Mouse (Mus musculus) MEL-GATA-1-ER (cell line): ENCODE results near the gene Cyb561d2.
"Not testable (repeated sequence)": the region's sequence is repeated elsewhere in the genome, so short reads cannot be mapped to it uniquely, and the experiment has no call there.

Experiments used
- DNase-seq: peaks from one replicate; pipeline ENCODE4 v3.0.0-alpha.2; 2012; ENCODE audit warnings: low read depth; ENCODE audit errors: extremely low read depth

Cyb561d2 gene

DNA sequence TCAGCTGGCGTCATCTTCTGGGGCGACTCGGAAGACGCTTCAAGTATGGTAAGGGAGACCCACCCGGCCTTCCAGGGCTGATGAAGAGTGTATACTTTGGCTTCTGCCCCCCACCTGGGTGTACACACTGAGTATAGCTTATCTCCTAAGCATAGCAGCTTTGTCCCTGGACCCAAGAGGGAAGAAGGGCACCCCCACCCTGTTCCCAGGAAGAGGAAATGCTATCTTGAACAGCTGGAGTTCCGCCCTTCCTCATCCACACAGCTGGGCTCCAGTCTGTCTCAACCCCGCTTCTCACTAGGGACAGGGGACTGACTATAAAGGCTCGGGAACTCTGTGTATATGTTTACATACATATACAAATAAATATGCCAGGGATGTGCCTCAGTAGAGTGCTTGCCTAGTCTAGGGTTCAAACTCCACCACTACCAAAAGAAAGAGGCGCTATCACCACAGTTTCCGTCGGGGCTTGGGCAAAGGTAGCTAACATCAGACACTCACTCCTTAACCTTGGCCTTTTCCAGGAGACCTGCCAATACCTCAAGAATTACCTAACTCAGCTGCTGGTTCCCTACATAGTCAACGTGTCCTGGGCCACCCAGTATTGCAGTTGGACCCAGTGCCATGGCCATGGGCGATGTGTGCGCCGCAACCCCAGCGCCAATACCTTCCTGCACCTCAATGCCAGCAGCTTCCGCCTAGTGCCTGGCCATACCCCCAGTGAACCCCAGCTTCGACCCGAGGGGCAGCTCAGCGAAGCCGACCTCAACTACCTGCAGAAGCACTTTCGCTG, 29.7 kb upstream of the Cyb561d2 start:
- no peak for DNase-seq

DNA sequence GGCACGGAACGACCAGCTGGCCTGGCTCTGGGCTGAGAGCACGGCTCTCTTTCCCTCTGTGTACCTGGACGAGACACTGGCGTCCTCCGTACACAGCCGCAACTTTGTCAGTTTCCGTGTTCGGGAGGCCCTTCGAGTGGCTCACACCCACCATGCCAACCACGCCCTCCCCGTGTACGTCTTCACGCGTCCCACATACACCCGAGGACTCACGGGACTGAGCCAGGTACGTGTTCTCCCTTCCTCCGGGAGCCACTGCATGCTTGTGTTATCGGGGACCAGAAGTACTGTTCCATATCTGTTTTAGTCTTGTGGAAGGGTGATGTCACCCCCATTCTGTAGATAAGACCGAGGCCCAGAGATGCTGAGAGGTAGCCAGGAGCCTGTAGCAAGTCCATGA, 28.9 kb upstream of the Cyb561d2 start:
- DNase-seq: no peak

DNA sequence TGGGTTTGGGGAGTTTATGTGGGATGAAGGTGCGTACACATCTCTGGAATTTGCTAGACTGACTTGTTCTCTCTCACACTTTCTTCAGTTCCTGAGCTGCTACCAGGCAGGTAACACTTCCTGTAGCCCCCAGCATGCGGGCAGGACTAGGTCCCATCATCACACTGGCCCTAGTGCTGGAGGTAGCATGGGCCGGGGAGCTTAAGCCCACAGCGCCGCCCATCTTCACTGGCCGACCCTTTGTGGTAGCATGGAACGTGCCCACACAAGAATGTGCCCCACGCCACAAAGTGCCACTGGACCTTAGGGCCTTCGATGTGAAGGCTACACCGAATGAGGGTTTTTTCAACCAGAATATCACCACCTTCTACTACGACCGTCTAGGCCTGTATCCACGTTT, 28.0 kb upstream of the Cyb561d2 start:
- DNase-seq: no peak

DNA sequence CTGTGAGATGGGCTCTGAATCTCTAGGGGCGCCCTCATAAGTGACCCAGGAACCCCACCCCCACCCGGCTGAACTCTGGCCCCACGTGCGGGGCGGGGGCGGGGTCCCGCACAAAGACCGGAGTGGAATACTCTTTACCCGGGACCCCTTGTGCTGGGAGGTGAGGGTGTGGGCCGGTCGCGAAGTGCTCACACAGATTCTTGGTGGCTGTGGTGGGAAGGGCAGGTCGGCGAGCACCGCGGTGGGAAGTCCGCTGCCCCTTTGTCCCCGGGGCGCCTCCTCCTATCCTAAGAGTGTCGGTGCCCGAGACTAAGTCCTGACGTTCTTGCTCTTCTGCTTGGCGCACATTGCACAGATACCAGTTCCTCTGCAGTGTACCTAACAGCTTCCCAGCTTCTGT, 27.3 kb upstream of the Cyb561d2 start:
- DNase-seq: no peak

DNA sequence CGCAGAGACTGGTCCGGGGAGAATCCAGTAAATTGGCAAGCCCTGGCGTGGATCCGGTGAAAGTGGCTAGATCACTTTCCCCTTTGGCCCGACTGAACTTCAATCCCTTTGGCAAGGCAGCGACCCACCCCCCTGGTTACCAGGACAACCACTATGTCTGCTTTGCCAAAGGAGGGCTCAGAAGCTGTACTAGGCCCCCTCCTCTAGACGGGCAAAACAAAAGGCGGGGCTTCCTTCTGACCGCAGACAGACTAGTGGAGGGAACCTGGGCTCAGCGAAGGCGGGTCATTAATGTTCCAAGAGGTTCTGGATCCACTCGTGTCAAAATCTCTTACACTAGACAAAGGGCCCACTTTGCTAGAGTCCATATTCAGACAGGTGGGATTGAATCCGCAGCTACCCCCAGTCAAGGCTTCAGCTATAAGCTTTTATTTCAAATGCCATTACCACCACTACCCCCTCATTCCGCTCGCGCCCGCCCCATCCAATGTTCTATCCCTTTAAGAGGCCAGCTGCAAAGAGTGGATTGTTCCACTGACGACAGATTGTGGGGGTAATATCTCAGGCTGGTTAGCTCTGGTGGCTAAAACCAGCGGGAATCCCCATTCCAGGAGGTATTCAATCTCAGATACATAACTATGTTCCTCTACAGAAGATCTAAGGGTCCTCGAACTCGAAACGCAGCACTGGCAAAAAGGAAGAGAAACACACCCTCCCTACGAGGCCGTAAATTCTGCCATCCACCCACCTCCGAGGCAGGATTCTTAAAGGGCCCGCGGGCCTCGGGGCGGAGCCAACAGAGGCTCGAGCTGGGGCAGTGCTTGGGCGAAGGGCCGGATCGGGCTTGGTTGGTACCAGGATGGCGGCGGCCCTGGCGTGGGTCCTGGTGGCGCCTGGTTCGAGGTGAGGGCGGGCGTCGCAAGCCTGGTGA, 26.6 kb upstream of the Cyb561d2 start:
- DNase-seq: no peak

DNA sequence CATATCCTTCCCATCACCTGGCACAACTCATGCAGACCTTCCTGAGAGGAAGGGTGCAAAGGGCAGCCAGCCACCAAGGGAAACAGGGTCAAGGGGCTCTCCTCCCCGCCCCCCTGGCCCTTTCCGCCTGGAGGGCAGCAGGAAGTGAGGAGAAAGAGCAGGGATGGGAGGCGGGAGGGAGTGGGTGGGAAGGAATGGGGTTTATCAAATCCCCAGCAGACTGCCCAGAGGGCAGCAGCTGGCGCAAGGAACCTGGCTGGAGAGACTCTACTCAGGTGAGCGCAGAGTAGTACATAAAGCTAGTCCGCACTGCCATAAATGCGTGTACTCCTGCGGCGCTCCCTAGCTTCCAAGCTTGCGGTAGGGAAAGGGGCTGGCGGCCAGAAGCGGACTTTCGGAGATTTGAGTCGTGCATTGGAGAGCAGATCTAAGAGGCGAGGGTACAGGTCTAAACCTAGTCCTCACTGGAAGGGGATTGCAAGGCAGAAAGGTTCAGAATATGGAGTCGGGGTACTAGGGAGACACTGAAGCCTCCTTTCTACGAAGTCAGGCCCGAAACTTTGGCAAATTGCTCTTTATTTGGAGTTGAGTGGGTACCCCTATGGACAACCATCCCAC, 25.8 kb upstream of the Cyb561d2 start, which contains the start of gene Hyal2:
Gene Hyal2 (plus strand): TSS at position 244 of the 618 bp plus-strand sequence.
- DNase-seq: no peak

DNA sequence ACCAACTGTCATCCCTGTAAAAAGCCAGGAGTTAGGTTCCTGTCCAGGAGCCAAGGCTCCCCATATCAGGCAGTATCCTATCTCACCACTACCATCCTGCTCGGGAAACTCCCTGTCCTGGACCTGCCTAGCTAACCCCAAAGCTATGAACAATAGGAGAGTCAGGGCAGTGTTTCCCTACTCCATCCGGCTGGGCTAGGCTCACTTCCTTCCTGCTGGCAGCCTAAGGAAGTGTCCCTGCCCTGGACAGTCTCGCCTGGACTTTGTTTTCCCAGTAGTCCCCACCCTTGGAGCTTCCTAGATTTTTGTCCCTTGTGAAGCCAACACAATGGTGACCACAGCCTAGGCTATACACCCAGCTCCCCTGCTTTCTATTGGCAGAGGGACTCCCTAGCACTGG, 24.9 kb upstream of the Cyb561d2 start:
- no peak for DNase-seq

DNA sequence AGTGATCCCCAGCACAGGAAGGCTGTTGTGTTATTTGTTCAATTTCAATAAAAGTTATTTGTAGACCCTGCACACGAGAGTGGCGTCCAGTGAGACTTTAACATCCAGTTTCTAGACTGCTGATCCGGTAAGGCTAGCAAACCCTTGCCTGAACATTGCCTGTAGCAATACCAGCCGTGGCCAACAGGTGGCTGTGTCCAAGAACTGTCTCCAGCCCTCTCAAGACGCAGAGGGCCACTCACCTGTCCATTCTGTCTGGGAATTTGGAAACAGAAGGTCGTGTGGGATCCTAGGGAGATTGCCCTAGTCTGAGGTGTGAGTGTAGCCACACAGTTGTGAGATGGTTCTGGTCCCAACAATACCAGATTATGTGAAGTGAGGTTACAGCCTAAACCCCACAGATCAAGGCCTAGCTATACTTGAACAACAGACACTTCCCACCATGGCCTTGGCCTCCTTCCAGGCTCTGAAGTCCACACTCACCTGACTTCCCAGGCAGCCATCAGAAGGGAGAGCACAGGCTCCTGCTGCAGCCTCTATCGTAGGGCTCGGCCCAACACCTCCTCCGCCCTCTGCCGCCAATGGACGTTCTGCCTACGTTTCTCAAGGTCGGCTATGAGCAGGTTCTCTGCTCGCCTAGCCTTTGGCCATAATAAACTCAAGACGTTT, 24.2 kb upstream of the Cyb561d2 start:
- DNase-seq: no peak

DNA sequence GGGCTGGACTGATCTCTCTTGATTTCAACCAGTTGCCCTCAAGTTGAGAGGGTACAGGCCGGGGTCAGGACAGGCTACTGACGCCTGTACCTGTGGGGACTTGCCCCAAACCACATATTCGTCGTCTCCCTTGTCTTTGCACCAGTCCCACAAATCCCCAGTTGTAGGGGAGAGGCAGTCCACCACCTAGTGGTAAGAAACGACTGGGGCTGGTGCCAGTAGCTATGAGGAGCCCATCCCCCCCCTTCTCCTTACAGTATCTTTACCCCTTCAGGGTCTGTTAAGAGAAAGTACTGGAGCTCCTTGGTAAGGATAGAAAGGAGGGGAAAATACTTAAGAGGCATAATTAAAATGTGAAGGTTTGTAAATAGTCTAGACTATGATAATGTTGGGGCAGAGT, 23.6 kb upstream of the Cyb561d2 start:
- not testable (repeated sequence) for DNase-seq

DNA sequence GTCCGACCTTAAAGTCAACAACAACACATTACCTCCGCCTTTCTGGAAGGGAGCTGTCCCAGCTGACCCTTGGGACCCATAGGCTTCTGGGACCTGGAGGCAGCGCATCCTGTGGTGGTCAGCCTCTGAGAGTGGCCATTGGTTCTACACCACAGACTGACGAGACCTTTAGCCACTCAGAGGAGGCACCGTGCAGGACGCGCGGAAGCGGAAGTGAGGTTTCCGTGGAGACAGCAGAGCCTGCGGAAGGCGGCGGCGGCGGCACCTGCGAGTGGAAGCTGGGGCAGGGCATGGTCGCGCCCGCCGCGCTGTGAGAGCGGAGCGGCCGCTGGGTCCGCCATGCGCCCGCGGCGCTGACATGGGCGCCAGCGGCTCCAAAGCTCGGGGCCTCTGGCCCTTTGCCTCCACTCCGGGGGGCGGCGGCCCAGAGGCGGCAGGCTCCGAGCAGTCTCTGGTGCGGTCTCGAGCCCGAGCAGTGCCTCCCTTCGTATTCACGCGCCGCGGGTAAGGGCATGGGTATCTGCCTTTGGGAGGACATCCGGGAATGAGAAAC, 21.1 kb upstream of the Cyb561d2 start, which contains the start of gene Tusc2:
Gene Tusc2 (plus strand): TSS at position 227 of the 553 bp plus-strand sequence.
- peak; percentile 91 for DNase-seq

DNA sequence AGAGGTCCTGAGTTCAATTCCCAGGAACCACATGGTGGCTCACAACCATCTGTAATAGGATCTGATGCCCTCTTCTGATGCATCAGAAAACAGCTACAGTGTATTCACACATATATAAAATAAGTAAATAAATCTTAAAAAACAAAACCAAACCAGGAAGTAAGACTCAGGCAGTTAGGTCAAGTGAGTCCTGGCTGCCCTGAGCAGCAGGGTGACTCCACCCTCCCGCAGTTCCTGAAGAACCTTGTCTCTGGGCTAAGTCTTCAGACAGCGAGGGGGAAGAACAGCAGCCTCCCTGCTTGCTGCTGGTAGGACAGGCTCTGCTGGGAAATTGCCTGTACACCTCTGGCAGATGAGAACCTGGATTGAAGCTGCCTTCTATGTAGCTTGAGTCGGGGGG, 14.4 kb upstream of the Cyb561d2 start:
- no peak for DNase-seq

DNA sequence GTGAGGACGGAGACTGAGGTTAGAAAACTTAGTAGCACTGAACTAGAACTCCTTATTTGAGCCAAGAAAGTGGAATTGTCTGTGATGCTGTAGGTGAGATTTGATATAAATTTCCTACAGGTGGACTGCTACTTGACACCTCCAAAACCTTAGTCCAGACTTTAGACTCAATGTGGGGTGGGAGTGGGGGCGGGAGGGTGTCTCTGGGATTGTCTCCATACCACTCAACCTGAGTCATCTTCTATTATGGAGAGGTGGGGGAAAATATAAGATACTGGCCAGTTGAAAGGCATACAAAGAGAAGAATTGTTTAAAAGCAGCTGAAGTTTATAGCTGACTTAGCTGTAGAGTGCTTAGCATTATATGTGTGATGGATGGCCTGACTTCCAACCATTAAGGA, 13.7 kb upstream of the Cyb561d2 start:
- no peak for DNase-seq

DNA sequence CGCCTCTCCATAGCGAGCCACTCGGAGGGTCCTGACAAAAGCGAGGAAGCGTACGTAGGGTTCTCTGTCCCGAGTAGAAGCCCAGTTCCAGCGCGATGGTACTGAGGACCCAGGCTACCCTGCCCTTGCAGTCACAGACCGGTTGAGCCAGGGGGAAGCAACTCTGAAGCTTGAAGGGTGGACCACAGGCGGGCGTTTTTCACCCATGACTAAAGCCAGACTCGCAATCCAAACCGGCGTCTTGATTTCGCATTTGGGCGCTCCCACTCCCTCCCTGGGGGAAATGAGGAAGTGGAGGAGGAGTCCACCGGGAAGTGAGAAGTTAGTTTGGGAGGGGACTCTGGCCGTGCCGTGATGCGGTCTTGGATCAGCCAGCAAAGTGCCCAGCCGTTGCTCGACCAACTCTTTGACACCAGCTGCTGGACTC, 13.1 kb upstream of the Cyb561d2 start:
- peak; percentile 71 for DNase-seq

DNA sequence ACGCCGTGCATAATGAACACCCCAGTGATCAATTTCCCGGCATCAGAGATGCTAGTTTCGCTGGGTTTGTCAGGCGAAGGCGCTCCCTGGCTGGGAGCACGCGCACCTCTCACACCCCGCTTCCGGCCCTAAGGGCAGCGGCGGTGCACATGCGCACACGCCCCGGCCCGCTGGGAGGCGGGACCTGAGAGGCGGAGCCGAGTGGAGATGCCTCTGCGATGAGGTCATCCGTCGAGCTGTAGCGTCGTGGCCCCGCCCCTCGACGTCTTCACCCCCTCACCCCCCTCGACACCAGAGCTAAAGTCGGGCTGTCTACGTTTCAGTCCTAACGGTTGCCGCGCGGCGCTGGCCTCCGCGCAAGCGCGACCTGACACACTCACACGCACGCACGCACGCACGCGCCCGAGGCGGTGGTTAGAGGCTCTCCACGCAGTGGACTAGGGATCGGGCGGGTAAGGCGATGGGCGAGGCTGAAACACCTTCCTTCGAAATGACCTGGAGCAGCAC, 12.4 kb upstream of the Cyb561d2 start:
- peak; percentile 94 for DNase-seq

DNA sequence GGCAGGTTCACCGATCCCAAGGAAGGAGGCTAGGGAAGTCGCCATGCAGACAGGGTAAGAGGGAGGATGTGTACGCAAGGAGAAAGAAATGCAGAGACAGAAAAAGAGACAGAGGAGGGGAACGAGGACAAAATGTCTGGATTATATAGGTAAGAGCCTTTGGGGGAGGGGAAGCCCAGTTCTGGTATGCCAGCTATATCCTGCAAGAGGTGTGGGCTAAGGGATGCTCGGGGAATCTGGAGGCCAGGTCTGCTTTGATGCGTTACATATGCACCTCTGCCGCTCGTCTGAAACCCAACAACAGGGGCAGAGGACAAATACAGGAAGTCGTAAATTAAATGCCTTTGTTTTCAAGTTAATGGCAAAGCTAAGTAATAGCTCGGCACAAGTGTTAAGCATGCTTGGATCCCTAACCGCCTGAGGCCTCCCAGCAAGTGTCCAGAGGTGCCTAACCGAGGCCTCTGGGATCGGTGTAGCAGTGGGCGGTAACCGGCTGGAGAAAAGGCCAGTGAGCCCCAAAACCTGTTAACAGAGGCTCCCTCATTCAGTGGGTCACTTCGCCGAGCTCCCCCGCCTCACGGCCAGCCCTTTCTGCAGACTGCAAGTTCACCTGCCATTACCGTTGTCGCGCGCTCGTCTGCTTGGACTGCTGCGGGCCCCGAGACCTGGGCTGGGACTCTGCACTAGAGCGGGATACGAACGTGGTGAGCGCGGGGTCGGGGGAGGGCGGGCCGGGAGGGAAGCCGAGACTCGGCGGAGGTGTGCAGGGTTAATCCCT, 11.7 kb upstream of the Cyb561d2 start:
- no peak for DNase-seq

DNA sequence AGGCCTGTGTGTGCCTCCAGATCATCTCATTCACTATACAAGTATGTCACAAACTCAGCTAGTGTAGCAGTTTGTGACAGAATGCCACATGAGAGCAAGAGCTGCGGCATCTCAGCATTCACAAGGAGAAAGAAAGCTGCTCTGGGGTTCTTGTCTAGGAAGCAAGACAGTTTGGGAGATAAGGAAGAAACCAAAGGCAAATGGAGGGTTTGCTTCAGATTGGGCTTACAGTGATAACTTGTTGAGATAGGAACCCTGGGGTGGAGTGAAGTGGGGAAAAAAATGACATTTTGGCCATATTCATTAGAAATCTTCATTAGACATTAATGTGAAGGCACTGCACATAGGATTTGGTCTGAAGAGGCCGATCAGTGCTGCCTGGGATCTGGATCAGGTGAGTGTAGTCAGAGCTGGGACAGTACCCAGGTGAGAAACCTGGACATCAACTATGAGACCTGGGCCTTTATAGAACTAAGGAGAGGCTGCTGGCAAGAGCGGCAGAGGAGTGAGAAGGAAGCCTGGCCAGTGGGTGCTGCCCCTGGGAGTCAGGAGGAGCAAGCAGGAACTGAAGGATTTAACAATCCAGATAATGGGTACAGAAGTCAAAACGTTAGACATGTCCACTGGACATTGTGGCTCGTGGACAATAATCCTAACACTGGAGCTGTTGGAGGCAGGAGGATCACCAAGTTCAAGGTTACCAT, 10.8 kb upstream of the Cyb561d2 start:
- no peak for DNase-seq

DNA sequence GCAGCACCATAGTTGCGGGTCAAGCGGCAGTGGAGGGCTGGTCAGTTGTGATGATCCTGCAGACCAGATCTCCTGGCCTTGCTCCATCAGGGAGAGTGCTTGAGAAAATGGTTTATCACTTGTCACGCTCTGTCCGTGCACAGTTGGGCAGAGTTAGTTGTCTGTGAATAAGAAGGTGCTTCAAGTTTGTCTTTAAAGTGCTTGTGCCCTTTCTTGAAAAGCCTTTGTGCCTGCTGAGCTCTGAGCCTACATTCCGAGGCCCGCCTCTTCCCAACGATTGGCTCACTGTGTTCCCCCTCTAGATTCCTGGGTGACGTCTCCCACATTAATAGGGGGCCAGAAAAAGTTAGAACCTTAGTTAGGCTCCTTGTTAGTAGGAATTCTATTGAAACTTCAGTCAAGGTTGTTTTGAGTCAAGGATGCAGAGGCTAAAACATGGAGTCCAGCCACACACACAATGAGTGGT, 9.9 kb upstream of the Cyb561d2 start:
- no peak for DNase-seq

DNA sequence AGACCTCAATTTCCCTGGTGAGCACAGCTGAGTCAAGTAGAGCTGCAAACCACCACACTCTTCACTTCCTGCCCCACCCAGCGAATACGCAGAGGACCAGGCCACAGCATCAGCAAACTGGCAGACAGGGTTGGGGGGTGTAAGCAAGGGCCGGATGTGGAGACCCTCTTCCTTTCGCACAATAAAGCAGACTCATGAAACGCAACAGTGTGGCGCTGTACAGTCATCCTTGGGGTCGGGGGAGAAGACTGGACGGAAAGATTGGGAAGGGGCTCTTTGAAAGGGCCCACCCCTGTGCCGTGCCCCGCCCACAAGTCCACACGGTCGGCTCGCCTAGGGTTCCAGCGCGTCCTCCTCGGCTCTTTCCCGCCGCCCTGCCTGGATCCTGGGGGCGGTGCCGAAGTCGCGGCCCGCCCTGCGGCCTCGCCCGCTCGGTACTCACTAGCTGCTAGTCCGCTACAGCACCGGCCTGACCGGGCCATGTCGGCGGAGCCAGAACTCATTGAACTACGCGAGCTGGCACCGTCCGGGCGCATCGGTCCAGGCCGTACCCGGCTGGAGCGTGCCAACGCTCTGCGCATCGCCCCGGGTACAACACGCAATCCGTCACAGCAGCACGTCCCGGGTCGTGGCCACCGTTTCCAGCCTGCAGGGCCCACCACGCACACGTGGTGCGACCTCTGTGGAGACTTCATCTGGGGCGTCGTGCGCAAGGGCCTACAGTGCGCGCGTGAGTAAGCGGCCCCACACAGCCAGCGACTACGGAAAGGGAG, 9.3 kb upstream of the Cyb561d2 start, which contains the start of gene Rassf1:
Gene Rassf1 (plus strand): TSS at position 439 of the 773 bp plus-strand sequence.
- no peak for DNase-seq
